In the genomic region with DNA sequence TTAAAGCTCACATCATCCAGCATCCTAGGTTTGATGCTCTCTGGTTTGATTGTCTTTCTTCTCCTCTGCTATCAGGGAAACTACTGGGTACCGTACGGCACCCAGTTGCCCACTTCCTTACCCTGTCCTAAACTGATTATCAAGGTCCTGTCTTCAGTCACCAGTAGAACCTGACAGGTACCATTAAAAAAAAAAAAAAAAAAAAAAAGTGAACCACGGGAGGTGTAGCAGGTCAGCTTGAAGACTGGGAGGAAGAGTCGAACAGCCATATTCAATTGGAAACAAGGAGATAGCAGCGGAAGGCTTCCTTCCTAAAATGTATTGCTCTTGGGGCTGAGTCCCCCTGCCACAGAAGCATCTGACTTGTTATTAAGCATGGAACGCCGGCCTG, we compare ENCODE assay signal across 10 mouse cellular contexts.
DNase-seq lines count a peak whose midpoint lies in the region; ATAC-seq lines count a peak whose summit lies in the region.
"Had no signal": no experiment of that assay in that cellular context is flagged by ENCODE, and none has a peak within 500 bp of the region (broad histone marks: within the 10 kb centered on the region; RNA-seq: fewer than 3 reads in every experiment).

No protein-coding gene starts in this region.

- peaks cover 87% of the 10 kb centered on the region for H3K4me1 ChIP-seq in heart, embryonic 10.5 days
- peaks cover 42% of the 10 kb centered on the region for H3K4me1 ChIP-seq in liver, embryonic 11.5 days (replicated peaks; ENCODE audit: control insufficient read depth, insufficient read depth, low read length)
- peaks cover 35% of the 10 kb centered on the region for H3K4me1 ChIP-seq in liver, embryonic 15.5 days (replicated peaks)

- peak overlapping the region; percentile 73; the same call in 1 of the 2 replicates for H3K4me2 ChIP-seq in liver, embryonic 11.5 days
- H3K4me2 ChIP-seq in liver, embryonic 15.5 days = no peak overlapping the region

- no peaks in the 10 kb centered on the region for H3K36me3 ChIP-seq in heart, embryonic 10.5 days
- H3K36me3 ChIP-seq in liver, embryonic 11.5 days (ENCODE audit: control insufficient read depth, insufficient read depth, low read length) = no peaks in the 10 kb centered on the region
- H3K36me3 ChIP-seq in liver, embryonic 15.5 days (replicated peaks) = no peaks in the 10 kb centered on the region
- H3K36me3 ChIP-seq: limb, embryonic 10.5 days had no signal

- WGBS in heart, embryonic 10.5 days = 38% methylated on average over 7 of the region's 7 CpGs
- WGBS in liver, embryonic 11.5 days = 45% methylated on average over 7 of the region's 7 CpGs
- 40% methylated on average over 7 of the region's 7 CpGs for WGBS in liver, embryonic 15.5 days (ENCODE audit: insufficient replicate concordance)

- no peaks in the 10 kb centered on the region for H3K27me3 ChIP-seq in heart, embryonic 10.5 days (ENCODE audit: insufficient read depth, poor library complexity, severe bottlenecking)
- no peaks in the 10 kb centered on the region for H3K27me3 ChIP-seq in liver, embryonic 11.5 days (replicated peaks; ENCODE audit: control insufficient read depth, insufficient read depth, low read length)
- no peaks in the 10 kb centered on the region for H3K27me3 ChIP-seq in liver, embryonic 15.5 days

- peak overlapping the region; percentile 94 for H3K27ac ChIP-seq in heart, embryonic 10.5 days
- H3K27ac ChIP-seq in liver, embryonic 11.5 days (ENCODE audit: low read depth, low read length) = peak overlapping the region; percentile 15; the same call in 1 of the 2 replicates
- H3K27ac ChIP-seq in liver, embryonic 15.5 days (replicated peaks) = 0 out of 2 replicates have a peak overlapping the region, but pooled peaks have one; percentile 60

- DNase-seq in heart, embryonic 10.5 days (ENCODE audit: low spot score) = no peak
- DNase-seq in heart, adult 8-10 months (ENCODE audit: low spot score) = no peak
- DNase-seq in liver, embryonic 11.5 days (ENCODE audit: low spot score) = no peak
- DNase-seq in liver = no peak
- no peak for DNase-seq in adrenal gland, postnatal 36 days
- DNase-seq in left cerebral cortex, adult 11 months (ENCODE audit: low spot score) = no peak
- DNase-seq: cerebellum, adult 8-10 months had no signal

- no peak overlapping the region for H3K9ac ChIP-seq in liver, embryonic 11.5 days (ENCODE audit: low read depth, low read length)
- H3K9ac ChIP-seq in liver, embryonic 15.5 days = no peak overlapping the region

- H3K9me3 ChIP-seq in heart, embryonic 10.5 days = no peaks in the 10 kb centered on the region
- H3K9me3 ChIP-seq in liver, embryonic 11.5 days (ENCODE audit: control insufficient read depth, low read length) = no peaks in the 10 kb centered on the region
- H3K9me3 ChIP-seq in liver, embryonic 15.5 days (replicated peaks) = no peaks in the 10 kb centered on the region
- H3K9me3 ChIP-seq: limb, embryonic 10.5 days had no signal

- no peak overlapping the region; the same call in 1 of the 2 replicates for H3K4me3 ChIP-seq in heart, embryonic 10.5 days
- no peak overlapping the region for H3K4me3 ChIP-seq in liver, embryonic 11.5 days (ENCODE audit: low read depth, low read length)
- H3K4me3 ChIP-seq in liver, embryonic 15.5 days (replicated peaks) = no peak overlapping the region

- ATAC-seq in liver, embryonic 11.5 days (replicated peaks; ENCODE audit: low FRiP score) = no peak
- peak; percentile 2 for ATAC-seq in activated CD4-positive, CD25-positive, alpha-beta regulatory T cell, adult 4 months
- ATAC-seq in liver, embryonic 15.5 days (ENCODE audit: insufficient read depth) = no peak

Comparison
In these comparisons a context has a peak if more than half of its experiments do, and no peak if none do; other contexts are left out.
1. H3K27ac ChIP-seq: peak in every context shown above with its lines; median percentile 94 in heart, embryonic 10.5 days; 60 in liver, embryonic 15.5 days; 15 in liver, embryonic 11.5 days.